Mouse (Mus musculus): ENCODE data around the gene Cops7b.
"Not testable (repeated sequence)": the region's sequence is repeated elsewhere in the genome, so short reads cannot be mapped to it uniquely, and the experiment has no call there.

Cops7b gene

GRCm38 (mm10) chr1:86582451-86583096, at the start of gene Cops7b, which contains the start of gene Pde6d:
Cops7b (plus strand) TSS chr1:86582904.
Pde6d (minus strand) TSS chr1:86582629.
- in situ Hi-C loops (cut with MboI; ENCODE audit: low sequenced_read_pairs), result no loop called here

GRCm38 (mm10) chr1:86533411-86534130, 49.1 kb upstream of the Cops7b start:
- in situ Hi-C loops (cut with MboI; ENCODE audit: low sequenced_read_pairs), result no loop called here

- in situ Hi-C loops (cut with MboI; ENCODE audit: low sequenced_read_pairs), result no loop called here
These were observed 44.3 kb upstream of the Cops7b start for GRCm38 (mm10) chr1:86538383-86538782.

- in situ Hi-C loops (cut with MboI; ENCODE audit: low sequenced_read_pairs), result not testable (repeated sequence)
These were observed 43.1 kb upstream of the Cops7b start for GRCm38 (mm10) chr1:86539583-86539982.

- in situ Hi-C loops (cut with MboI; ENCODE audit: low sequenced_read_pairs), result no loop called here
These were observed 40.1 kb upstream of the Cops7b start for GRCm38 (mm10) chr1:86542584-86542983.

GRCm38 (mm10) chr1:86546797-86547196, 35.9 kb upstream of the Cops7b start:
- in situ Hi-C loops (cut with MboI; ENCODE audit: low sequenced_read_pairs), result no loop called here

- in situ Hi-C loops (cut with MboI; ENCODE audit: low sequenced_read_pairs), result no loop called here
These were observed 31.4 kb upstream of the Cops7b start for GRCm38 (mm10) chr1:86551299-86551698.

- in situ Hi-C loops (cut with MboI; ENCODE audit: low sequenced_read_pairs), result no loop called here
These were observed 30.8 kb upstream of the Cops7b start for GRCm38 (mm10) chr1:86551877-86552276.

- in situ Hi-C loops (cut with MboI; ENCODE audit: low sequenced_read_pairs), result no loop called here
These were observed 27.0 kb upstream of the Cops7b start for GRCm38 (mm10) chr1:86555665-86556064.

- in situ Hi-C loops (cut with MboI; ENCODE audit: low sequenced_read_pairs), result no loop called here
These were observed 24.8 kb upstream of the Cops7b start for GRCm38 (mm10) chr1:86557872-86558271.

- in situ Hi-C loops (cut with MboI; ENCODE audit: low sequenced_read_pairs), result no loop called here
These were observed 23.5 kb upstream of the Cops7b start for GRCm38 (mm10) chr1:86559232-86559631.

GRCm38 (mm10) chr1:86562663-86563062, 20.0 kb upstream of the Cops7b start:
- in situ Hi-C loops (cut with MboI; ENCODE audit: low sequenced_read_pairs), result no loop called here

GRCm38 (mm10) chr1:86568409-86568808, 14.3 kb upstream of the Cops7b start:
- in situ Hi-C loops (cut with MboI; ENCODE audit: low sequenced_read_pairs), result no loop called here

GRCm38 (mm10) chr1:86569292-86569860, 13.3 kb upstream of the Cops7b start:
- in situ Hi-C loops (cut with MboI; ENCODE audit: low sequenced_read_pairs), result no loop called here

GRCm38 (mm10) chr1:86571381-86571780, 11.3 kb upstream of the Cops7b start:
- in situ Hi-C loops (cut with MboI; ENCODE audit: low sequenced_read_pairs), result no loop called here

- in situ Hi-C loops (cut with MboI; ENCODE audit: low sequenced_read_pairs), result no loop called here
These were observed 10.8 kb upstream of the Cops7b start for GRCm38 (mm10) chr1:86571941-86572340.

GRCm38 (mm10) chr1:86580426-86580825, 2.3 kb upstream of the Cops7b start:
- in situ Hi-C loops (cut with MboI; ENCODE audit: low sequenced_read_pairs), result no loop called here

- in situ Hi-C loops (cut with MboI; ENCODE audit: low sequenced_read_pairs), result no loop called here
These were observed 833 bp upstream of the Cops7b start for GRCm38 (mm10) chr1:86581692-86582450.

GRCm38 (mm10) chr1:86583709-86584108, 1.0 kb downstream of the Cops7b start:
- in situ Hi-C loops (cut with MboI; ENCODE audit: low sequenced_read_pairs), result no loop called here

- in situ Hi-C loops (cut with MboI; ENCODE audit: low sequenced_read_pairs), result no loop called here
These were observed 4.3 kb downstream of the Cops7b start for GRCm38 (mm10) chr1:86586992-86587391.

- in situ Hi-C loops (cut with MboI; ENCODE audit: low sequenced_read_pairs), result no loop called here
These were observed 11.8 kb downstream of the Cops7b start for GRCm38 (mm10) chr1:86594539-86594938.

Data from CH12F3 (cell line).